Mouse (Mus musculus): ENCODE measurements around the gene Camk1d. TPM values are rescaled to one million over a fixed set of nuclear protein-coding genes. Genes with fewer than 3 reads are reported as not detected.

The Camk1d gene
- total RNA-seq, 2 experiments from 2014 or later = 0.26 to 4.5 TPM

DNA sequence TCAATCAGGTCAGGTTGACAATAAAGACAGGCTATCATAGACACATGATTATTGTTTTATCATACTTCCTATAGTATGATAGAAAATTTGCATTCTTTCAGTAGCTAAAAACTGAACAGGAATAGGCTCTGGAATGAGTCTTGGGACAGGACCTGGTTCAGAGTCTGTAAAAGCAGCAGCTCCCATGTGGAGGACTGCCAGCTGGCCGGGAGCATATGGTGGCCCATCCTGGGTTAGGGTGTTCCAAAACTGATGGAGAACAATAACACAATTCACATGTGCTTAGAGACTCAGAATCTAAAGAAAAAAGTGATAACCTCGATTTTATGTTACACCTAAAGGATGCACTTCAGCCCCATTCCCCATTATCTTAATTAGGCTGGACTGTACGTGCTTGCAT, 343.0 kb downstream of the Camk1d start:
- no peak for ATAC-seq (replicated peaks; ENCODE audit: poor library complexity, severe bottlenecking)

- no peak for ATAC-seq (replicated peaks; ENCODE audit: poor library complexity, severe bottlenecking)
Observed at GRCm38 (mm10) chr2:5370591-5370990, 343.7 kb downstream of the Camk1d start.

GRCm38 (mm10) chr2:5363836-5364235, 350.5 kb downstream of the Camk1d start:
- ATAC-seq (replicated peaks; ENCODE audit: poor library complexity, severe bottlenecking) = no peak

GRCm38 (mm10) chr2:5358049-5358448, 356.3 kb downstream of the Camk1d start:
- ATAC-seq (replicated peaks; ENCODE audit: poor library complexity, severe bottlenecking) = no peak

- no peak for ATAC-seq (replicated peaks; ENCODE audit: poor library complexity, severe bottlenecking)
Observed at GRCm38 (mm10) chr2:5357056-5357455, 357.3 kb downstream of the Camk1d start.

GRCm38 (mm10) chr2:5352821-5353522, 361.3 kb downstream of the Camk1d start:
- ATAC-seq (replicated peaks; ENCODE audit: poor library complexity, severe bottlenecking) = no peak

- ATAC-seq (replicated peaks; ENCODE audit: poor library complexity, severe bottlenecking) = no peak
Observed at GRCm38 (mm10) chr2:5345344-5345743, 369.0 kb downstream of the Camk1d start.

- no peak for ATAC-seq (replicated peaks; ENCODE audit: poor library complexity, severe bottlenecking)
Observed at GRCm38 (mm10) chr2:5327533-5328250, 386.6 kb downstream of the Camk1d start.

- ATAC-seq (replicated peaks; ENCODE audit: poor library complexity, severe bottlenecking) = no peak
Observed at GRCm38 (mm10) chr2:5324806-5325205, 389.5 kb downstream of the Camk1d start.

DNA sequence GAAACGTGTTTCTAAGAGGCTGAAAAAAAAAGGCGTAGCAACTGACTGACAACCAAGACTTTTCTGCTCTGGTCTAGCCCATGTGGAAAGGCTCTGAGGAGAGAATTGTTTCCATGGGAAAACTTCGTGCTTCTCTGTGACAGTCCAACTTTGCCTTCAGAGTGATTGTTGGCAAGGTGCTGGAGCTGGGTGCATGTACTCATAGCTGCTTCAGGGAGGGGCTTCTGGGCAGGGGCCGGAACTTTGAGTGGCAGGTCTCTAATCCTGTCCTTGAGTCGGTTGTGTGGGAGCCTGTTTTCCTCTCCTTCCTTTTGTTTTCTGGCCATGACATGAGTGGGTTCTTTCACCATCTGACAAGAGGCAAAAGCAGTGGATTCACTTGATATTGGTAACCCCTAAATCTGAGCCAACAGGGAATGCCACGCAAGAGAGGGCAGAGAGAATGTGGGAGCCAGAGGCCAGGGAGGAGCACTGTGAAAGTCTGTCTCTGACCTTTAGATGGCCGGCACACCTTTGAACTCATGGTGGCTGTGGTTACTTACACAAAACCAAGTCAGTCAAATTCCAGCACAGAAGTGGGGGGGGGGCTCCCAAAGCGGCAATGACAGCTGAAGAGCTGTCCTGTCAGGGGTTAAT, 392.5 kb downstream of the Camk1d start:
- no peak for ATAC-seq (replicated peaks; ENCODE audit: poor library complexity, severe bottlenecking)

DNA sequence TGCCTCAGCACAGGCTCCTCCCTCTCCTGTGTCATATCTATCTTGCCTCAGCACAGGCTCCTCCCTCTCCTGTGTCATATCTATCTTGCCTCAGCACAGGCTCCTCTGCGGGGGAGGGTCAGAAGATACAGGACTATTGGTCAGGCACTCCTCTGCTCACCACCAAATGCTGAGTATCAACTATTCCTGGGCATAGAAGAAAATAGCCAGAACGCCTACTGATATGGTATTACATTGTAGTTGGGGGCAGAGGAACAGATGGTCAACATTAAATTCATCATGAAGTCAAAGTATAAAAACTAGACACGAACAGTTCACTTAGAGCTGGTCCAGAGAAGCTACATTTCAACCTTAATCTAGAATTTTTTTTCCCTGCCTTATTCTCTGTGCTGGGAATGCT, 395.2 kb downstream of the Camk1d start:
- no peak for ATAC-seq (replicated peaks; ENCODE audit: poor library complexity, severe bottlenecking)

- ATAC-seq (replicated peaks; ENCODE audit: poor library complexity, severe bottlenecking) = no peak
Observed at GRCm38 (mm10) chr2:5316763-5317162, 397.6 kb downstream of the Camk1d start.

DNA sequence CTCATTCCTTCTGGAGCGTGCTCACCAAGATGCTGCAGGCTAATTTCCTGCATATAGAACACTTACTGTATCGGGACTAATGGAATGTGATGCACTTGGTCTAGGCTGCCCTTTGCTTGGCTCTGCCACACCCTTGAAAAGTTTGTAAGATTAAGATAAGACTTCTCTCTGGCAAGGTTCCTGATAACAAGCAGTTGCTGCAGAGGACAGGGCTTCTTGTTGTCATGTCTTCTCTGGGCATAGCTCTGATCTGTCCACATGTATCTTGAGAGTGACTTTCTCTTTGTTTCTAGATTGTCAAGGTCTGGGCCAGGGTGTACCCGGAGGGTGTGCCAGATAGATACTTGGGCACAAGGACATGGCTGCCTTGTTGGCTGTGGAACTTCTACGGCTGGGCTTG, 398.1 kb downstream of the Camk1d start:
- no peak for ATAC-seq (replicated peaks; ENCODE audit: poor library complexity, severe bottlenecking)

- ATAC-seq (replicated peaks; ENCODE audit: poor library complexity, severe bottlenecking) = no peak
Observed at GRCm38 (mm10) chr2:5315291-5315828, 399.0 kb downstream of the Camk1d start.

GRCm38 (mm10) chr2:5314530-5315166, 399.7 kb downstream of the Camk1d start:
- ATAC-seq (replicated peaks; ENCODE audit: poor library complexity, severe bottlenecking) = no peak

GRCm38 (mm10) chr2:5305156-5305555, 409.2 kb downstream of the Camk1d start:
- ATAC-seq (replicated peaks; ENCODE audit: poor library complexity, severe bottlenecking) = no peak

DNA sequence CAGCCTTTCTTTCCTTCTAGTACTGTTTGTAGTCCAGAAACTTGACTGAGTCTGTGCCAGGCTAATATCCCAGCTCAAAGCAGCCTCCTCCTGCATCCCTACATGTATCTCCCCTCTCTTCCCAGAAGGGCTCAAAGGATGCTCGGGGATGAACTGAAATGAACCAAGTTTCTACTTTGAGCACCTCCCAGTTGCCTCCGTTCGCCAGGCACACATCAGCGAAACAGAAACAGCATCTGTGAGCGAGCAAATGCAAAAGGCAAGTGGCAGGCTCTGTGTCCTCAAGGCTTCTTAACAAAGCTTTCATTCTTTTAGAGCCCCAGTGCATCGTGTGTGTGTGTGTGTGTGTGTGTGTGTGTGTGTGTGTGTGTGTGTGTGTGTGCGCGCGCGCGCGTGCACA, 409.9 kb downstream of the Camk1d start:
- ATAC-seq (replicated peaks; ENCODE audit: poor library complexity, severe bottlenecking) = no peak

DNA sequence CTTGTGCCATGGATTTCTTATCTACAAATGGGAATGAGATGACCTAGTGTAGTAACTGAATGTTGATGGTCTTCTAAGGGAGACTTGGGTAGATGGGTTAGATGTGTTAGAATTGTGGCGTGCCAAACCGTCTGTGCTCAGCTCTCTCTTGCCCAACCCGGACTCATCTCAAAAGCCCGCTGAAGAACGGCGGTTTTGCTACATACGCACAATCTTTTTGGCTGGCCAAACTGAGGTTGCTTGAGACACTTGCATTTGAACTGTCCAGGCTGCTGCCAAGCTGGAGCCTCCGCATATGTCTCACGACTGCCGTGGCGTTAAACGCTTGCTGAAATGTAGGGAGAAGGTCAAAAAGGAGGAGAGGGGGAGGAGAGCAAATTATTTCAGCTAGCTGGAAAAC, 413.0 kb downstream of the Camk1d start:
- ATAC-seq (replicated peaks; ENCODE audit: poor library complexity, severe bottlenecking) = no peak

DNA sequence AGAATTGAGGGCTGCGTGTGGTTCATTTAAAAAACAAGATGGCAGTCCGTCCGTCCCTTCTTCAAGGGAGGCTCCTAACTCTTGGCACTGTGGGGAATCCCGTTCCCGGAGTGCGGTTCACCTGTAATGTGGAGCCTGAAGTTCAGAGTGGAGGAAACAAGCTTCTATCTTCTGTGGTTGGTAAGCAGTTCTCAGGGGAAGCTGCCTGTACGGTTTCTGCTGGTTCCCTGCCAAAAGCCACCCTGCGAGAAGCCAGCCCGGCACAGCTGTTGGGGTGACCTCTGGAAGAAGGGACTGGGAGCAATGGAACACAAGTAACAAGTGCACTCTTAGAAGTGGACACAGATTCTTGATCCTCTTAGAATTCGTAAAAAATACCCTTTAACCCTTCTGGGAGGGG, 416.2 kb downstream of the Camk1d start:
- no peak for ATAC-seq (replicated peaks; ENCODE audit: poor library complexity, severe bottlenecking)

- ATAC-seq (replicated peaks; ENCODE audit: poor library complexity, severe bottlenecking) = peak; percentile 47; the same call in 1 of the 2 replicates
Observed at GRCm38 (mm10) chr2:5296749-5297545, 417.4 kb downstream of the Camk1d start.

All from granulocyte monocyte progenitor cell, adult 5-6 weeks (primary cell).